Mouse (Mus musculus) midbrain, embryonic 14.5 days (tissue): ENCODE measurements around the gene Ap5s1. TPM values are rescaled to one million over a fixed set of nuclear protein-coding genes. Genes with fewer than 3 reads are reported as not detected.
A peak's percentile ranks its signal among the peaks of the same experiment; 100 is the strongest.

Experiments
- ATAC-seq: fragments of 200-750 bp; cut with Nextera tagmentation; 2 replicates; pipeline ENCODE4 v1.8.0; 2017; ENCODE audit warnings: moderate number of reproducible peaks, moderate library complexity; ENCODE audit not compliant: low FRiP score, low TSS enrichment
- DNase-seq: peaks from one replicate; pipeline ENCODE4 v3.0.0-alpha.2; 2015
- H3K27ac ChIP-seq: fragments of 300-500 bp; sonication (generic); replicated peaks from 2 replicates; pipeline ENCODE4 v1.5.1; 2014; ENCODE audit warnings: mild to moderate bottlenecking, low read depth, low read length, moderate library complexity
- H3K27me3 ChIP-seq: fragments of 300-500 bp; sonication (generic); 2 replicates; pipeline ENCODE4 v1.6.1; 2014; ENCODE audit warnings: low read length, control low read depth, mixed read lengths; ENCODE audit not compliant: control insufficient read depth, insufficient read depth
- H3K36me3 ChIP-seq: fragments of 300-500 bp; sonication (generic); 2 replicates; pipeline ENCODE4 v1.6.1; 2014; ENCODE audit warnings: low read length, control low read depth; ENCODE audit not compliant: control insufficient read depth, insufficient read depth
- H3K4me1 ChIP-seq: fragments of 300-500 bp; sonication (generic); 2 replicates; pipeline ENCODE4 v1.6.1; 2014; ENCODE audit warnings: mild to moderate bottlenecking, antibody characterized with exemption, low read length, control low read depth; ENCODE audit not compliant: control insufficient read depth, insufficient read depth
- H3K4me2 ChIP-seq: fragments of 300-500 bp; sonication (generic); 2 replicates; pipeline ENCODE4 v1.6.1; 2014; ENCODE audit warnings: mild to moderate bottlenecking, low read length, moderate library complexity
- H3K4me3 ChIP-seq: fragments of 300-500 bp; sonication (generic); replicated peaks from 2 replicates; pipeline ENCODE4 v1.5.1; 2014; ENCODE audit warnings: low read depth, low read length
- H3K9ac ChIP-seq: fragments of 300-500 bp; sonication (generic); replicated peaks from 2 replicates; pipeline ENCODE4 v1.6.1; 2014; ENCODE audit warnings: mild to moderate bottlenecking, low read length, moderate library complexity
- H3K9me3 ChIP-seq: fragments of 300-500 bp; sonication (generic); 2 replicates; pipeline ENCODE4 v1.6.1; 2016; ENCODE audit warnings: low read length, control low read depth, mixed read lengths; ENCODE audit not compliant: control insufficient read depth
- WGBS: fragments of 180-500 bp; shearing (Covaris S2); extraction: QIAGEN DNeasy Blood & Tissue Kit; methylation state at CpG from one replicate; pipeline ENCODE4 v1.1.7; 2014; 5-methylcytosine and 5-hydroxymethylcytosine counted together
- polyA plus RNA-seq: library from polyadenylated mRNA; unstranded; fragments of >200 nt; fragmentation: Nextera tagmentation; extraction: Ambion mirVana; gene quantifications from 2 replicates; pipeline ENCODE4 v1.2.1, GENCODE M21; 2014

Ap5s1 gene
- polyA plus RNA-seq, 1 experiment from 2014 or later = 32.5 TPM

GRCm38 (mm10) chr2:131170936-131171335, 35.9 kb upstream of the Ap5s1 start:
- no peak overlapping the region for H3K9ac ChIP-seq
- no peak overlapping the region for H3K27ac ChIP-seq
- no peak overlapping the region for H3K4me2 ChIP-seq
- H3K4me1 ChIP-seq = peaks cover 25% of the 10 kb centered on the region
- no peak for ATAC-seq
- DNase-seq = no peak
- peaks cover 22% of the 10 kb centered on the region for H3K27me3 ChIP-seq
- 17% methylated on average over 9 of the region's 9 CpGs for WGBS
- no peaks in the 10 kb centered on the region for H3K9me3 ChIP-seq
- H3K4me3 ChIP-seq = no peak overlapping the region
- peaks cover 21% of the 10 kb centered on the region; the same call in 1 of the 2 replicates for H3K36me3 ChIP-seq

GRCm38 (mm10) chr2:131171401-131172104, 35.3 kb upstream of the Ap5s1 start:
- Histone ChIP-seq H3K27ac (no peak overlapping the region), H3K4me1 (peaks cover 28% of the 10 kb centered on the region), H3K36me3 (peaks cover 21% of the 10 kb centered on the region; the same call in 1 of the 2 replicates), H3K9ac (no peak overlapping the region), H3K4me2 (peak overlapping the region; percentile 19; the same call in 1 of the 2 replicates), H3K27me3 (peaks cover 22% of the 10 kb centered on the region), H3K4me3 (0 out of 2 replicates have a peak overlapping the region, but pooled peaks have one; percentile 2), H3K9me3 (no peaks in the 10 kb centered on the region)
- WGBS = 8% methylated on average over 43 of the region's 43 CpGs
- DNase-seq (no peak), ATAC-seq (no peak)

- Histone ChIP-seq H3K4me3 (no peak overlapping the region), H3K27me3 (peaks cover 22% of the 10 kb centered on the region), H3K27ac (no peak overlapping the region), H3K9ac (no peak overlapping the region), H3K4me1 (peaks cover 36% of the 10 kb centered on the region), H3K4me2 (no peak overlapping the region), H3K9me3 (no peaks in the 10 kb centered on the region), H3K36me3 (peaks cover 21% of the 10 kb centered on the region; the same call in 1 of the 2 replicates)
- 52% methylated on average over 9 of the region's 9 CpGs for WGBS
- ATAC-seq = no peak
- DNase-seq = no peak
Observed at GRCm38 (mm10) chr2:131172322-131172721, 34.6 kb upstream of the Ap5s1 start.

- H3K27me3 ChIP-seq = peaks cover 22% of the 10 kb centered on the region
- peak overlapping the region; percentile 84 for H3K4me2 ChIP-seq
- peaks cover 21% of the 10 kb centered on the region; the same call in 1 of the 2 replicates for H3K36me3 ChIP-seq
- 5% methylated on average over 11 of the region's 11 CpGs for WGBS
- H3K4me3 ChIP-seq = peak overlapping the region; percentile 39
- H3K4me1 ChIP-seq = peaks cover 47% of the 10 kb centered on the region
- H3K27ac ChIP-seq = no peak overlapping the region
- no peaks in the 10 kb centered on the region for H3K9me3 ChIP-seq
- DNase-seq = peak; percentile 95
- ATAC-seq = peak; percentile 58; the same call in 1 of the 2 replicates
- no peak overlapping the region; the same call in 1 of the 2 replicates for H3K9ac ChIP-seq
Observed at GRCm38 (mm10) chr2:131174700-131175099, 32.2 kb upstream of the Ap5s1 start.

- no peaks in the 10 kb centered on the region for H3K9me3 ChIP-seq
- H3K27ac ChIP-seq = no peak overlapping the region
- H3K4me1 ChIP-seq = peaks cover 47% of the 10 kb centered on the region
- H3K9ac ChIP-seq = no peak overlapping the region
- H3K4me3 ChIP-seq = no peak overlapping the region
- peak overlapping the region; percentile 84; the same call in 1 of the 2 replicates for H3K4me2 ChIP-seq
- peaks cover 20% of the 10 kb centered on the region; the same call in 1 of the 2 replicates for H3K36me3 ChIP-seq
- DNase-seq (no peak), ATAC-seq (no peak)
- 73% methylated on average over 3 of the region's 3 CpGs for WGBS
- peaks cover 22% of the 10 kb centered on the region for H3K27me3 ChIP-seq
Observed at GRCm38 (mm10) chr2:131175286-131175944, 31.5 kb upstream of the Ap5s1 start.

GRCm38 (mm10) chr2:131175945-131176309, 31.0 kb upstream of the Ap5s1 start:
- no peak overlapping the region for H3K27ac ChIP-seq
- no peak for ATAC-seq
- no peaks in the 10 kb centered on the region for H3K9me3 ChIP-seq
- H3K4me2 ChIP-seq = no peak overlapping the region
- H3K4me1 ChIP-seq = peaks cover 47% of the 10 kb centered on the region
- peaks cover 20% of the 10 kb centered on the region for H3K27me3 ChIP-seq
- 95% methylated on average over 1 of the region's 1 CpGs for WGBS
- peaks cover 17% of the 10 kb centered on the region; the same call in 1 of the 2 replicates for H3K36me3 ChIP-seq
- DNase-seq = no peak
- H3K4me3 ChIP-seq = no peak overlapping the region
- H3K9ac ChIP-seq = no peak overlapping the region

GRCm38 (mm10) chr2:131176491-131176890, 30.4 kb upstream of the Ap5s1 start:
- Histone ChIP-seq H3K4me3 (no peak overlapping the region), H3K9ac (no peak overlapping the region), H3K9me3 (no peaks in the 10 kb centered on the region), H3K4me1 (peaks cover 47% of the 10 kb centered on the region), H3K36me3 (peaks cover 12% of the 10 kb centered on the region; the same call in 1 of the 2 replicates), H3K27ac (no peak overlapping the region), H3K27me3 (peaks cover 14% of the 10 kb centered on the region), H3K4me2 (peak overlapping the region; percentile 95; the same call in 1 of the 2 replicates)
- no peak for DNase-seq
- WGBS = 75% methylated on average over 5 of the region's 5 CpGs
- no peak for ATAC-seq

- Histone ChIP-seq H3K4me2 (peak overlapping the region; percentile 95), H3K27ac (no peak overlapping the region), H3K27me3 (no peaks in the 10 kb centered on the region; the same call in 1 of the 2 replicates), H3K9ac (peak overlapping the region; percentile 94; the same call in 1 of the 2 replicates), H3K36me3 (no peaks in the 10 kb centered on the region), H3K4me1 (peaks cover 47% of the 10 kb centered on the region), H3K4me3 (peak overlapping the region; percentile 84), H3K9me3 (no peaks in the 10 kb centered on the region)
- ATAC-seq (no peak), DNase-seq (no peak)
- WGBS = 86% methylated on average over 9 of the region's 9 CpGs
Observed at GRCm38 (mm10) chr2:131177932-131178331, 28.9 kb upstream of the Ap5s1 start.
